Mouse (Mus musculus) adrenal gland, postnatal 4 days (tissue): ENCODE data around the gene Rgl2. TPM values are rescaled to one million over a fixed set of nuclear protein-coding genes. Genes with fewer than 3 reads are reported as not detected.
"Not testable (repeated sequence)": the region's sequence is repeated elsewhere in the genome, so short reads cannot be mapped to it uniquely, and the experiment has no call there.

Experiments
- DNase-seq, 2 experiments: peaks; one replicate each; pipeline ENCODE4 v3.0.0; 2021 to 2022; ENCODE audit warnings: low spot score in 2 of 2, mixed read lengths in 2 of 2
- long read RNA-seq, 2 experiments: library from polyadenylated mRNA; stranded (forward); transcript quantifications; one replicate each; pipeline ENCODE4 v2.0.0; 2021
- total RNA-seq, 2 experiments: library from RNA; stranded (reverse); gene quantifications; 2 replicates each; pipeline ENCODE4 v1.2.3; 2021

Gene Rgl2
- 10 to 100 TPM; 87.9 to 94.5 TPM for total RNA-seq
- long read RNA-seq, experiment 1, transcript Rgl2-201 (18 exons, 3,252 nt), result major isoform, 27 of 58 reads
- long read RNA-seq, experiment 1, partial matches to known transcripts, result 12 of 58 reads
- long read RNA-seq, experiment 1, other reads (novel, unspliced or antisense), result 19 of 58 reads
- long read RNA-seq, experiment 2, transcript Rgl2-201 (18 exons, 3,252 nt), result major isoform, 60 of 143 reads
- long read RNA-seq, experiment 2, partial matches to known transcripts, result 44 of 143 reads
- long read RNA-seq, experiment 2, other reads (novel, unspliced or antisense), result 39 of 143 reads

GRCm38 (mm10) chr17:33929371-33930279 lies at the start of gene Rgl2:
Rgl2 (plus strand) TSS chr17:33929543.
- peak; percentile 88 to 93 for DNase-seq

GRCm38 (mm10) chr17:33884320-33884719 lies 45.0 kb upstream of the Rgl2 start:
- DNase-seq, result not testable (repeated sequence)

- DNase-seq, result not testable (repeated sequence)
These were observed 41.5 kb upstream of the Rgl2 start for GRCm38 (mm10) chr17:33887802-33888201.

GRCm38 (mm10) chr17:33888230-33888629 lies 41.1 kb upstream of the Rgl2 start:
- DNase-seq, result not testable (repeated sequence)

GRCm38 (mm10) chr17:33889941-33890532 lies 39.3 kb upstream of the Rgl2 start:
- not testable (repeated sequence) for DNase-seq

GRCm38 (mm10) chr17:33890533-33891059 lies 38.7 kb upstream of the Rgl2 start, which contains the start of gene Kifc1:
Kifc1 (minus strand) TSS chr17:33890661.
- DNase-seq, result peak; percentile 98

- no peak for DNase-seq
These were observed 38.0 kb upstream of the Rgl2 start for GRCm38 (mm10) chr17:33891357-33891756.

- DNase-seq, result not testable (repeated sequence)
These were observed 37.5 kb upstream of the Rgl2 start for GRCm38 (mm10) chr17:33891892-33892291.

GRCm38 (mm10) chr17:33892429-33892828 lies 36.9 kb upstream of the Rgl2 start:
- DNase-seq, result no peak

- not testable (repeated sequence) for DNase-seq
These were observed 36.3 kb upstream of the Rgl2 start for GRCm38 (mm10) chr17:33893011-33893410.

GRCm38 (mm10) chr17:33897114-33897794 lies 32.1 kb upstream of the Rgl2 start:
- no peak for DNase-seq

- not testable (repeated sequence) for DNase-seq
These were observed 31.1 kb upstream of the Rgl2 start for GRCm38 (mm10) chr17:33898193-33898592.

GRCm38 (mm10) chr17:33899642-33900041 lies 29.7 kb upstream of the Rgl2 start:
- DNase-seq, result no peak

- DNase-seq, result no peak
These were observed 28.9 kb upstream of the Rgl2 start for GRCm38 (mm10) chr17:33900281-33900988.

- no peak for DNase-seq
These were observed 28.4 kb upstream of the Rgl2 start for GRCm38 (mm10) chr17:33900989-33901314.

GRCm38 (mm10) chr17:33901653-33902052 lies 27.7 kb upstream of the Rgl2 start:
- DNase-seq, result no peak

- no peak for DNase-seq
These were observed 27.3 kb upstream of the Rgl2 start for GRCm38 (mm10) chr17:33902079-33902478.

GRCm38 (mm10) chr17:33902491-33902890 lies 26.9 kb upstream of the Rgl2 start:
- DNase-seq, result no peak

- DNase-seq, result not testable (repeated sequence)
These were observed 25.3 kb upstream of the Rgl2 start for GRCm38 (mm10) chr17:33903911-33904651.
